Mouse (Mus musculus) layer of hippocampus, adult 9-11 months (tissue): Measurements from ENCODE around the gene Kcnt1.
A peak's percentile ranks its signal among the peaks of the same experiment; 100 is the strongest.
"Not testable (repeated sequence)": the region's sequence is repeated elsewhere in the genome, so short reads cannot be mapped to it uniquely, and the experiment has no call there.

Source experiments
- DNase-seq: peaks from one replicate; pipeline ENCODE4 v3.0.0; 2022

Kcnt1 gene

DNA sequence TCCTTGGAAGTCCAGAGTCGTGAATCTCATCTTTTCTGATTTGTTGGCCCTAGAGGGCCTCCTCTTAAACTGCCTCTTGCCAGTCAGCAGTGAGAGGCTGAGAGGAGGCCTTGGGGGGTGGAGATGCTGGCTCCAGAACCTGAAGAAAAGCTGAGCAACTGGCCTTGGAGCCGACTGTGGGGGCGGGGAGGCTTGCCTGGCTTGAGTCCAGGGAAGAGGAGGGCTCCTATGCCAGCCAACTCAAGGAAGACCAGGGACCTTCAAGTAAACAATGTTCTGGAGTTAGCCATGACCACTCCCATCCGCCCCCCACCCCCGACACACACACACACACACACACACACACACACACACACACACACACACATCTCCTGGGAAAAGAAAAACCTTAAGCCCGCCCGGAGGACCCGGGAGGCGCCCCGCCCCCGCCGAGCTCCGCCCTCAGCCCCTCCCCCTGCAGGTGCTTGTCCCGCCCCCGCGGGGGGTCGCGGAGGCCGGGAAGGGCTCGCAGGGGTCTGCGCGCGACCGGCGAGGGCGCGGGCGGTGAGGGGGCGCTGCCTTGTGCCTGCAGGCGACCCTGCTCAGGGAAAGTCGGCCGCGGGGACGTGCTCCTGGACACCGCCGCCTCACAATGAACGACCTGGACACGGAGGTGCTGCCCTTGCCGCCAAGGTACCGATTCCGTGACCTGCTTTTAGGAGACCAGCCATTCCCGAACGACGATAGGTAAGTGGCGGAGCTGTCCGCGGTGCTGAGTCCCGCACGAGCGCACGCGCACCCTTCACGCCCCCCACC is at the start of gene Kcnt1:
TSS of gene Kcnt1 (plus strand) at position 398 of the 795 bp plus-strand sequence.
- no peak for DNase-seq

GRCm38 (mm10) chr2:25815748-25816147 is 47.8 kb upstream of the Kcnt1 start, which contains the start of gene Glt6d1:
Glt6d1 (minus strand) TSS chr2:25815848.
- DNase-seq, result not testable (repeated sequence)

GRCm38 (mm10) chr2:25822806-25823205 is 40.7 kb upstream of the Kcnt1 start, which contains the start of gene Lcn9:
Lcn9 (plus strand) TSS chr2:25823153.
- peak; percentile 77 for DNase-seq

DNA sequence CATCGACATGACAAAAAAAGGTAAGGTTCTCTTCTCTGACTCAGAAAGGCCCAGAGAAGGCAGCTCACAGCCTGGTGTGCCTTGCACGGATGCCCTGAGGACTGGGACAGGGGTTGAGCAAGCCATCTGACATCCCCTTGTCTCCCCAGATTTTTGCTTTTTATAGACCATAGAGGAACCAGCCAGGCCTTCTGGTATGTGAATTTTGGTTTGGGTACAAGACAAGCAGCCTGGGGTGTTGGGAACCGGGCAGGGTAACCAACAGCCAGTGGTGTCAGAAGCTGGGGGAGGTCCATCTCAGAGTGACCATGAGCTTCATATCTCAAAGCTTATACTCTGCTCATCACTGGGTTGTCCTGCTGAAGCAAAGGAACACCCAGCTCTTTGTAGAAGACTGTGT is 38.8 kb upstream of the Kcnt1 start:
- no peak for DNase-seq

- no peak for DNase-seq
Observed at GRCm38 (mm10) chr2:25828344-25828947, 35.1 kb upstream of the Kcnt1 start.

DNA sequence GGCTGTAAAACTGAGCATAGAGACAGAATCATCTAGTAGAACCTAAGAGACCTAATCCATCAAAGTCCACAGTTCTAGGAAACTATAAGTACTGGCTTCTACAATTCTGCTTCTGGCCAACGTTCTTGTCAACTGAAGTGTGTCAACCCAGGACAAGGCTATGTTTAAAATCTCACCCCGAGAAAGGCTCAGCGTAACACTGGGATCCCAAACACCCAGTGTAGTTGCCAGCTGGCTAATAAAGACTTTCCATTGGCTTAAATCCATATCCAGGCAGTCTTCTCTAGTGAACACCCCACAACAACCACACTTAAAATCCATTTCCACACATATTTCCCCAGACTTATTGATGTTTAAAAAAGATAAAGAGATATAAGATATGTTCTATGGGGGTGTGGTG is 32.7 kb upstream of the Kcnt1 start:
- DNase-seq, result no peak

GRCm38 (mm10) chr2:25836291-25836690 is 27.2 kb upstream of the Kcnt1 start:
- DNase-seq, result peak; percentile 51

DNA sequence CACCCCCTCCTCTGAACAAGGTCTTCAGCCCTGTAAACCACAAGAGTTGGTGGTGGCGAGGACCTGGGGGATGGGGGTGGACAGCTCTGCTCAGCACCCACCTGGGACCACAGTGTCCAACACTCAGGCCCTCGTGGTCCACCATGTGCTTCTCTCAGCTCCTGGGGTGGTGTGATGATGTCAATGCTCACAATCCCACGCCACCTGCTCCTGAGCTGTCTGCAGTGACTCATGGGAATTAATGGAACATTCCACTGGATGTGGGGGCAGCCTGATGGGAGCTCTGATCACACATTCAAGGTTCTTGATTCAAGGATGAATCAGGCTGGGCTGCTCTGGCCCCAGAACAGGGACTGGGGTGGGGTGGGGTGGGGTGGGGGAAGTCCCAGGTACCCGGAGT is 21.4 kb upstream of the Kcnt1 start:
- peak; percentile 31 for DNase-seq

DNA sequence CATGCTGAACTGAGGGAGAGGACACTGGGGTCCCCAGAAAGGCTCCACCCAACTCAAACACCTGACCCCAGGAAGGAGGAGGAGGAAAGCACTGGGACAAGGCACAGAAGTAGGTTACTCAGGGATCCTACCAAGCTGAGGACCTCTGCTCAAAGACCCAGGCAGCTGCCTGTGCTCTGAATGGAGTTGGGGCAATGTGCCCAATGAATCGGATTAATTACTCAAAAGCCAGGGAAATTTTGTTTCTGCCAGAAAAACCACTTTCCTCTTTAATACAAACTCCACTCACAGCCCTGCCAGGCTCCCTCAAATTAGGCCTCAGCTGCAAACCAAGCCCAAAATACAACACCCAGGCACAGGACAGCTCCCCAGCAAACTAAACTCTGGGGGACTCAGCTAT is 20.8 kb upstream of the Kcnt1 start:
- DNase-seq, result peak; percentile 34

- DNase-seq, result peak; percentile 65
Observed at GRCm38 (mm10) chr2:25844097-25844496, 19.4 kb upstream of the Kcnt1 start.

DNA sequence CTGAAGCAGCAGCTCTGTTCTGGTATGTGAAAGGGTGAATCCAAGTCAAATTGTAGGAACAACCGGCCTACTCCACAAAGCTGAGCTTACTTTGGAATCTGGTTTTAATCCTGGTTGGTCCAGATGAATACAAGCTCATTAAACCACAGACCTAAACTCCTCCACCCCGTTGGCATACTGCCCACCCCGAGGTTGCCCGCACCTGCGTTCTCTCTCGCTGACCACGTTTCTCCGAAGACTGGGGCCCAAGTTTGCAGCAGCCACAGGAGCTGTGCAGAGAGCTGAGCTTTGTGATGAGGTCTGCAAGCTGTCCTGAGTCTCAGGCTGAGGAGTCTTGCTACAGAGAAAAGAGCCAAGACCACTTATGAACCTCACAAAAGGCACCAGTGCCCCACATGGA is 17.0 kb upstream of the Kcnt1 start:
- no peak for DNase-seq

DNA sequence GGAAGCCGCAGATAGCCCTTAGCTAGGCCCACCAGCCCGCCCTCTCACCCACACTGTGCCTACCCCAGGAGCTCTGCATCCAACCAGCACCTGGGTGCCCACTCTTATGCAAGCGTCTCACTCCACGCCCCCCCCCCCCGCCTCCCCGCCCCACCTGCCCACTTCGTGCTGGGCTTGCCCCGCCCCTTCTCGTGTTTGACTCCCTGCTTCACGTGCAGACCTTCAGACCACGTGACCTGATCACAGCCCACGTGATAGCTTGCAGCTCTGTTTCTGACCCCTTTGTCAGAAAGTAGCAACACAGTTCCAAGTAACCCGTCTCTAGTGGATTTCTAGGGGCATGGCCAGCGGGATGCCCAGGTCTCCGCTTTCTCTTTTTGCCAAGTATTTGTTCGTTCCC is 16.3 kb upstream of the Kcnt1 start, which contains the start of gene Sohlh1:
TSS of gene Sohlh1 (minus strand) at position 23 of the 400 bp plus-strand sequence.
- no peak for DNase-seq

- DNase-seq, result no peak
Observed at GRCm38 (mm10) chr2:25850330-25850729, 13.2 kb upstream of the Kcnt1 start.

DNA sequence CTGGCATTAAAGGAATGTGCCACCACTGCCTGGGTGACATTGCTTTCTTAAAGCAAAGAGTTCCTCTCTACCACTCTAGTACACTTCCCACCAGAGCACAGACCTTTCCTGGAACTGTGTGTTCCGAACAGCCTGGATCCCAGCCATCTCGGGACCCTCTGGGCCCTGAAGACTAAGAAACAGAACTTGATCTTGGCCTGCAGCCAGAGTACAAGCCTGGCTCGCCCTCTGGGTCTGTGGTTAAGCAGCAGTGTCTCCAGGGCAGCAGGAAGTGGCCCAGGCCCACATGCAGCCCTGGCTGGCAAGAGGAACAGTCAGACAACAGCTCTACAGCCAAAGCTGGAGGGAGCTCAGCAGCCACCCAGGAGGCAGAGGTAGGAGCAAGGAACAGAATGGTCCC is 10.9 kb upstream of the Kcnt1 start:
- peak; percentile 88 for DNase-seq

DNA sequence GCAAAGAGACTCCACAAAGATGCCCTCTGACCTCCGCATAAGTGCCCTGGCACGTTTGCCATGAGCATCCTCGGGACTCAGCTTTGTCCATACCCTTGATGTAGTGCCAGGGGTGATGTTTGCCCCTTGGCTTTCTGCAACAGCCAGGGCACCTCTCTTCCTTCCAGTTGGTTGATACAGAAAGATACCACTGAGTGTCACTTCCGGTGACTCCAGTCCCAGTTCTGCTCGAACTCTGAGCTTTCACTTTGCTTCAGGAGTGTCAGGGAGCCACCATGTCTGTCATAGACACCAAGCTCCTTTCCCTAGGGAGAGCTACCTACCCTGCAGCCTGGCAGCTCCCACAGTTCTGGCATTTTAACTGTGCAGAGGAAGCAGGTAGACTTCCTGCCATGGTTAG is 9.5 kb upstream of the Kcnt1 start:
- DNase-seq, result no peak

- DNase-seq, result no peak
Observed at GRCm38 (mm10) chr2:25859891-25860290, 3.6 kb upstream of the Kcnt1 start.

DNA sequence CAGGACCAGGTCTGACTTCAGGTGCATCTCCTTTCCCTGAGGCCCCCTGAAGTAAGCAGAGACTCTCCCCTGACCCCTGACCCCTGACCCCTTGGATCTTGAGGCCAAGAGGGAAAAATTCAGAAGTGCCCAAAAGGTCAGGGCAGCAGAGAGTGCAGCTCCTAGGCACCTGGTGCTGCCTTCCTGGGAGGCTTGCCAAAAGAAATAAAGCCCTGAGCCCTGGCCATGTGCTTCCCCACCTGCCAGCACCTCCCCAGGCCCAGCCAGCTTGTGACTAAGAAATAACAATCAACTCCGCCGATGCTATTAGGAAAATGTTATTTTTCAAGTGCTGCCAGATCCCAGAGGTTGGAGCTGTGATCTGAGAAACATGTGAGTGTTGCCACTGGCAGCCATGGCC is 1.5 kb upstream of the Kcnt1 start:
- DNase-seq, result no peak

- no peak for DNase-seq
Observed at GRCm38 (mm10) chr2:25862696-25863270, 751 bp upstream of the Kcnt1 start.

- no peak for DNase-seq
Observed at GRCm38 (mm10) chr2:25864230-25864629, 696 bp downstream of the Kcnt1 start.

- DNase-seq, result peak; percentile 76
Observed at GRCm38 (mm10) chr2:25865412-25865811, 1.9 kb downstream of the Kcnt1 start.

GRCm38 (mm10) chr2:25866656-25867055 is 3.1 kb downstream of the Kcnt1 start:
- DNase-seq, result no peak

DNA sequence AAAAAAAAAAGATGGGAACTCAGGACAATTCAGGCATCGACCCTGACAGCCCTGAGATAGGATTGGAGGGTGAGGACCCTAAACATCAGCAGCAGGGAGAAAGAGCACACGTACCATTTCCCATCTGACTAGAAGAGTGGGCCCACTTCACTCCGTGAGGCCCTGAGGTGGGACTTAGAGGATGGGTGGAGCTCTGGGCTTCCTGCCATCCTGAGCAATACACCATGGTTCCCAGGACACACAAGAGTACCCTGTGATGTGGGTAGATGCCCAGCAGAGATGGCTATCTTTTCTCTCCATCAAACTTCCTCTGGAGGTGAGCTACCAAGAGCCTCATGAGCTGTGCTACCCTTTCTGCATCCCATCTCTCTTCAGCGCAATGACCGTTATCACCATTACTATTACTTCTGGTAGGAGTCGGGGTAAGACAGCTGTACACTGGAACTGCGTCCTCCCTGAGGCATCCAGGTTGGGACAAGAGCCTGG is 13.8 kb downstream of the Kcnt1 start:
- DNase-seq, result no peak

- no peak for DNase-seq
Observed at GRCm38 (mm10) chr2:25877736-25878268, 14.3 kb downstream of the Kcnt1 start.

DNA sequence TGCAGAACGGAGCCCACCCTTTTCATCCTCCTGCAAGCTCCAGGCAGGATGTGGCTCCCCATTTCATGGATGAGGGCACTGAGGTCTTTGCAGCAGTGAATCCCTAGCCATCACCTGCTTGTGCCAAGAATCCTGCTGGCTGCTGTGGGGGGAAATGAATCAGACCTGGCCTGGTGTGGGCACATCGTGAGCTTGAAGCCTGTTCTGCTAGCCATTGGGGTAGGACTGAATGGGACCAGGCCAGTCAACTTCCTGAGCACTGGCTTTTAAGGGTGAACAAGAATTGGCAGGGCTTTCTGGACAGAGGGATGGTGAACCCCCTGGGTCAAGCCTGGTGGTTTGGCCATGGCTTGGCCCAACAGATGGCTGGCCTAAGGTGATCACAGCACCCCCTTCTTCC is 15.0 kb downstream of the Kcnt1 start:
- DNase-seq, result no peak
